Mouse (Mus musculus): ENCODE measurements around the gene Sp6. TPM values are rescaled to one million over a fixed set of nuclear protein-coding genes. Genes with fewer than 3 reads are reported as not detected.

The Sp6 gene
- polyA plus RNA-seq, 1 experiment from 2014 or later: 0.42 TPM

GRCm38 (mm10) chr11:97021873-97022484 is 8.8 kb downstream of the Sp6 start:
- H3K9ac ChIP-seq (replicated peaks; ENCODE audit: low read depth, low read length): peak overlapping the region; percentile 25; the same call in 1 of the 2 replicates
- ATAC-seq (ENCODE audit: insufficient number of reproducible peaks, insufficient read depth, low FRiP score, low read depth): peak; percentile 30; the same call in 1 of the 2 replicates
- H3K4me2 ChIP-seq (replicated peaks; ENCODE audit: low read depth, low read length): peak overlapping the region; percentile 87
- peaks cover 25% of the 10 kb centered on the region for H3K4me1 ChIP-seq (ENCODE audit: control insufficient read depth, insufficient read depth, low read length)
- H3K4me3 ChIP-seq (ENCODE audit: low read depth, low read length): peak overlapping the region; percentile 46
- H3K27ac ChIP-seq (ENCODE audit: low read length): no peak overlapping the region
- H3K9me3 ChIP-seq (ENCODE audit: control insufficient read depth, low read depth, low read length): no peaks in the 10 kb centered on the region
- no peaks in the 10 kb centered on the region for H3K36me3 ChIP-seq (ENCODE audit: control insufficient read depth, insufficient read depth, low read length)
- H3K27me3 ChIP-seq (ENCODE audit: control insufficient read depth, insufficient read depth, low read length): peaks cover 45% of the 10 kb centered on the region
- under 1% methylated on average over 50 of the region's 50 CpGs for WGBS

DNA sequence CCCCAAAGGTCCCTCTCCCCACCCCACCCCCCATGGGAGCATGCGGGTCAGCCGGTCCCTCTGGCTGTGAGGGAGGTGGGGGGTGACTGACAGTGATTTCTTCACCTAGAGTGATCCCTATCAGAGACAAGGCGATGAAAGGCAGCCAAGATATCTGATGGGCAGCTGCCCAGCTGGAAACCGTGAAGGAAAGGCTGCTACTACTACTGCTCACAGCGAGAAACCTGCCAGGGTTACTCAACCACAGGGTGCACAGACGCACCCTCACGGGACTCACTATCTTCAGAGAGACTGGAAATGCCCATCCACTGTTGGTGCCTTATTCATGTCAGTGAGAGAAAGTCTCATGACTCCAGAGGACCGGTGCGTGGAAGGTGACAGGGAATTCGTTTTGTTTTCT is 11.8 kb downstream of the Sp6 start:
- peak overlapping the region; percentile 57 for H3K4me2 ChIP-seq (replicated peaks; ENCODE audit: low read depth, low read length)
- no peak for ATAC-seq (ENCODE audit: insufficient number of reproducible peaks, insufficient read depth, low FRiP score, low read depth)
- peaks cover 29% of the 10 kb centered on the region for H3K27me3 ChIP-seq (ENCODE audit: control insufficient read depth, insufficient read depth, low read length)
- H3K36me3 ChIP-seq (ENCODE audit: control insufficient read depth, insufficient read depth, low read length): no peaks in the 10 kb centered on the region
- peaks cover 22% of the 10 kb centered on the region for H3K4me1 ChIP-seq (ENCODE audit: control insufficient read depth, insufficient read depth, low read length)
- H3K9me3 ChIP-seq (ENCODE audit: control insufficient read depth, low read depth, low read length): no peaks in the 10 kb centered on the region
- H3K4me3 ChIP-seq (ENCODE audit: low read depth, low read length): no peak overlapping the region
- H3K9ac ChIP-seq (replicated peaks; ENCODE audit: low read depth, low read length): 0 out of 2 replicates have a peak overlapping the region, but pooled peaks have one; percentile 7
- WGBS: 42% methylated on average over 10 of the region's 10 CpGs
- H3K27ac ChIP-seq (ENCODE audit: low read length): no peak overlapping the region; the same call in 1 of the 2 replicates

DNA sequence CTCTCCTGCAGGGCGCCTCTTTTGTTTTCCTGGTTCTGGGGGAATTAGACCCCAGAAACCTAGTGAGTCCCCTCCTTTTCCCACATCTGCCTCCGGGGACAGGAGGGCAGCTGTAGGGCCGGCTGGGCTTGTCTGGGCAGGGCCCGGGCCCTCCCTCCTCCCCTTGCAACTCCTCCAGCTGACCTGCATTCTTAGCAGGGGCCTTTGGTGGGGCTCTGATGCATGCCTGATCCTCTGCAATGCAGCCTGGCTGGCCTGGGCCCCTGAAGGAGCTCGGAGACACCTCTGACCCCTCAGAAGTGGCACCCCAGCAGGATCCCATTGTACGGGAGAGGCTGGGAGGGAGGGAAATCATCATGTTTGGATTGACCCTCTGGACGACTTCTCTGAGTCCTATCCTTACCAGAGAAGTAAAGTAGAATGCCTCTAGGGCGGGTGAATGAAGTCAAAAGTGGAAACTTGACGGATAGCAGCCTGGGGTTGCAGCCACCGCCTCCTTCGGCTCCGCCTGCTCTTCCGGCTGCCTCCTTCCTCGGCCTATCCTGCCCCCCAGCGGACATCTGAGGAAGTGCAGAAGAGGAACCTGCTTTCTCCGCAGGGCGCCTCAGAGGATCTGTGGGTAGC is 12.6 kb downstream of the Sp6 start:
- H3K4me1 ChIP-seq (ENCODE audit: control insufficient read depth, insufficient read depth, low read length): peaks cover 28% of the 10 kb centered on the region
- 0 out of 2 replicates have a peak, but pooled peaks have one; percentile 10 for ATAC-seq (ENCODE audit: insufficient number of reproducible peaks, insufficient read depth, low FRiP score, low read depth)
- 3% methylated on average over 17 of the region's 17 CpGs for WGBS

DNA sequence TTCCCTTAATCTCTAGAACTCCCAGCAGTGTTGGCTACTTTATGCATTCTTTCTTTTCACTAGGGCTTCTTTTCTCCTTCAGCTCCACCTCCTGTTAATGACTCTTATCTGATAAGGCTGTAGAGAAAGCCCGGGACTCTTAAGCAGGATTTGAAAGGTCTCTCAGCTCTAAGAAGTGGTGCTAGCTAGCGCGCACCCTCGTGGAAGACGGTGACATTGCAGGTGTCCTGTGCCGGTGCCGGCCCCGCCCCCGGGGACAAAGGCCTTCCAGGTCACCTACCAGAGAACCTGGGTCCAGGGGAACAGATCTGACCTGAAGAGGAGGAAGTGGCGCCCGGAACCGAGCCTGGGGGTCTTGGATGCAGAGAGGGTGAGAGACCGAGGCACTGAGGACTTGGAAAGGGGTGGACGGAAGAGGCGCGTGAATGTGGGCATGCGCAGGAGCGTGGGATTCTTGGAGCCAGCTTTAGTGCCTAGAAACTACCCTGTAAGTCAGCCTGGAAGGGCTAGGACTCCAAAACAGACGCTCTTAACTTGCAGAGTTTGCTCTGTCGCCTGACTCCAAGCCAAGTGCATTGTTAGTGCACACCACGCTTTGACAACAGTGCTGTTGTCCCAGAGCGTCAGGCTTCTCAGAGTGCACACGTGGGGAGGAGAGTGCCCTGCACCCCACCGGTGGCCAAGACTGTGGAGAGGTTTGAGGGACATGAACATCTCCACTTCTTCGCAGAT is 16.7 kb downstream of the Sp6 start, which contains the start of gene Scrn2:
Scrn2 (plus strand) TSS at position 253 of the 732 bp plus-strand sequence.
- no peaks in the 10 kb centered on the region for H3K27me3 ChIP-seq (ENCODE audit: control insufficient read depth, insufficient read depth, low read length)
- 1% methylated on average over 25 of the region's 25 CpGs for WGBS

More for the DNA sequence above, 12.6 kb downstream of the Sp6 start:
- no peaks in the 10 kb centered on the region for H3K9me3 ChIP-seq (ENCODE audit: control insufficient read depth, low read depth, low read length)
- peak overlapping the region; percentile 26 for H3K4me3 ChIP-seq (ENCODE audit: low read depth, low read length)
- H3K9ac ChIP-seq (replicated peaks; ENCODE audit: low read depth, low read length): peak overlapping the region; percentile 22
- H3K4me2 ChIP-seq (replicated peaks; ENCODE audit: low read depth, low read length): peak overlapping the region; percentile 57
- peaks cover 21% of the 10 kb centered on the region for H3K27me3 ChIP-seq (ENCODE audit: control insufficient read depth, insufficient read depth, low read length)
- H3K36me3 ChIP-seq (ENCODE audit: control insufficient read depth, insufficient read depth, low read length): no peaks in the 10 kb centered on the region
- H3K27ac ChIP-seq (ENCODE audit: low read length): peak overlapping the region; percentile 91

DNA sequence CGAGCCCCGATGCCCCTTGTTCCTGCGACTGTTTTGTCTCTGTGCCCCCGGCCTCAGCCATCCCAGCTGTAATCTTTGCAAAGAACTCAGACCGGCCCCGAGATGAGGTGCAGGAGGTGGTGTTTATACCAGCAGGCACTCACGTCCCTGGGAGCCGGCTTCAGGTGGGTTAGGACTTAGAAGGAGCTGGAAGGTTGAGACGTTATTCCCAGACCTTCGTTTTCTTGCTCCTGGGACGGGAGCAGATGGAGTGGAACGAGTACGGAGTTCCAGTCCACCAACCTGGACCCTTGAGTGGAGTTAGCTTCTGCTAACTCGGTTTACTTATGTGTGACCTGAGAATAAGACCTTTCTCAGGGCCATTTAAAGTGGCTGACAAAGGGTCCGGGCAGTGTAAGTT is 17.2 kb downstream of the Sp6 start:
- Histone ChIP-seq H3K4me3 (ENCODE audit: low read depth, low read length) (peak overlapping the region; percentile 59), H3K4me2 (replicated peaks; ENCODE audit: low read depth, low read length) (peak overlapping the region; percentile 87)
- WGBS: 14% methylated on average over 15 of the region's 15 CpGs

More for the DNA sequence above, 16.7 kb downstream of the Sp6 start, which contains the start of gene Scrn2:
- Histone ChIP-seq H3K9ac (replicated peaks; ENCODE audit: low read depth, low read length) (peak within 1 kb of the TSS; percentile 67), H3K4me1 (ENCODE audit: control insufficient read depth, insufficient read depth, low read length) (peaks cover 16% of the 10 kb centered on the region), H3K27ac (ENCODE audit: low read length) (peak within 1 kb of the TSS; percentile 76; the same call in 1 of the 2 replicates), H3K9me3 (ENCODE audit: control insufficient read depth, low read depth, low read length) (no peaks in the 10 kb centered on the region), H3K4me2 (replicated peaks; ENCODE audit: low read depth, low read length) (peak within 1 kb of the TSS; percentile 87), H3K4me3 (ENCODE audit: low read depth, low read length) (peak within 1 kb of the TSS; percentile 59), H3K36me3 (ENCODE audit: control insufficient read depth, insufficient read depth, low read length) (no peaks in the 10 kb centered on the region; the same call in 1 of the 2 replicates)
- ATAC-seq (ENCODE audit: insufficient number of reproducible peaks, insufficient read depth, low FRiP score, low read depth): peak; percentile 72

DNA sequence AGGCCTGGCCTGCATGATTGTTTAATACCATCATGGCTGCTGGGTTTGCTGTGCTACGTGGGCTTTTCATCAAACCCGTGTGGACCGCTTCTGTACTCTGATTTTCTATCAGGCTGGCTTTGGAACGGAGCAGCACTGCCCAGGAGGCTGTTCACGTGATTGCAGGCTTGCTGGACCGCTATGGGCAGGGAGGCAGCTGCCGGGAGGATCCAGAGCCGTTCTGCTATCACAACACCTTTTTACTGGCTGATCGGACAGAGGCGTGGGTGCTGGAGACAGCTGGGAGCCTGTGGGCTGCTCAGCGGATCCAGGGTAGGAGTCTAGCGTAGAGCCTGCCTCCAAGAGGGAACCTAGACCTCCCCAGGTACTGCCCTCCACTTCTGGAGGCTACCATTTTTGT is 18.8 kb downstream of the Sp6 start:
- Histone ChIP-seq H3K9me3 (ENCODE audit: control insufficient read depth, low read depth, low read length) (no peaks in the 10 kb centered on the region), H3K4me1 (ENCODE audit: control insufficient read depth, insufficient read depth, low read length) (peaks cover 8% of the 10 kb centered on the region), H3K27ac (ENCODE audit: low read length) (no peak overlapping the region), H3K4me2 (replicated peaks; ENCODE audit: low read depth, low read length) (no peak overlapping the region), H3K9ac (replicated peaks; ENCODE audit: low read depth, low read length) (no peak overlapping the region), H3K4me3 (ENCODE audit: low read depth, low read length) (no peak overlapping the region), H3K27me3 (ENCODE audit: control insufficient read depth, insufficient read depth, low read length) (no peaks in the 10 kb centered on the region), H3K36me3 (ENCODE audit: control insufficient read depth, insufficient read depth, low read length) (no peaks in the 10 kb centered on the region; the same call in 1 of the 2 replicates)
- 83% methylated on average over 12 of the region's 12 CpGs for WGBS
- ATAC-seq (ENCODE audit: insufficient number of reproducible peaks, insufficient read depth, low FRiP score, low read depth): no peak

More for the DNA sequence above, 17.2 kb downstream of the Sp6 start:
- peaks cover 13% of the 10 kb centered on the region for H3K4me1 ChIP-seq (ENCODE audit: control insufficient read depth, insufficient read depth, low read length)
- H3K9ac ChIP-seq (replicated peaks; ENCODE audit: low read depth, low read length): peak overlapping the region; percentile 67
- ATAC-seq (ENCODE audit: insufficient number of reproducible peaks, insufficient read depth, low FRiP score, low read depth): no peak
- no peaks in the 10 kb centered on the region; the same call in 1 of the 2 replicates for H3K36me3 ChIP-seq (ENCODE audit: control insufficient read depth, insufficient read depth, low read length)
- H3K27me3 ChIP-seq (ENCODE audit: control insufficient read depth, insufficient read depth, low read length): no peaks in the 10 kb centered on the region
- H3K9me3 ChIP-seq (ENCODE audit: control insufficient read depth, low read depth, low read length): no peaks in the 10 kb centered on the region
- peak overlapping the region; percentile 76; the same call in 1 of the 2 replicates for H3K27ac ChIP-seq (ENCODE audit: low read length)

- Histone ChIP-seq H3K9me3 (ENCODE audit: control insufficient read depth, low read depth, low read length) (no peaks in the 10 kb centered on the region), H3K4me1 (ENCODE audit: control insufficient read depth, insufficient read depth, low read length) (peaks cover 8% of the 10 kb centered on the region), H3K9ac (replicated peaks; ENCODE audit: low read depth, low read length) (no peak overlapping the region), H3K27ac (ENCODE audit: low read length) (no peak overlapping the region), H3K36me3 (ENCODE audit: control insufficient read depth, insufficient read depth, low read length) (no peaks in the 10 kb centered on the region; the same call in 1 of the 2 replicates), H3K4me2 (replicated peaks; ENCODE audit: low read depth, low read length) (no peak overlapping the region), H3K27me3 (ENCODE audit: control insufficient read depth, insufficient read depth, low read length) (no peaks in the 10 kb centered on the region), H3K4me3 (ENCODE audit: low read depth, low read length) (no peak overlapping the region)
- WGBS: 85% methylated on average over 4 of the region's 4 CpGs
- no peak for ATAC-seq (ENCODE audit: insufficient number of reproducible peaks, insufficient read depth, low FRiP score, low read depth)
Measured at GRCm38 (mm10) chr11:97032499-97032898, 19.3 kb downstream of the Sp6 start.

GRCm38 (mm10) chr11:97033781-97034180 is 20.6 kb downstream of the Sp6 start:
- Histone ChIP-seq H3K4me1 (ENCODE audit: control insufficient read depth, insufficient read depth, low read length) (peaks cover 8% of the 10 kb centered on the region), H3K4me3 (ENCODE audit: low read depth, low read length) (no peak overlapping the region), H3K36me3 (ENCODE audit: control insufficient read depth, insufficient read depth, low read length) (no peaks in the 10 kb centered on the region; the same call in 1 of the 2 replicates), H3K4me2 (replicated peaks; ENCODE audit: low read depth, low read length) (no peak overlapping the region), H3K9me3 (ENCODE audit: control insufficient read depth, low read depth, low read length) (no peaks in the 10 kb centered on the region), H3K27ac (ENCODE audit: low read length) (no peak overlapping the region), H3K9ac (replicated peaks; ENCODE audit: low read depth, low read length) (no peak overlapping the region), H3K27me3 (ENCODE audit: control insufficient read depth, insufficient read depth, low read length) (no peaks in the 10 kb centered on the region)
- no peak for ATAC-seq (ENCODE audit: insufficient number of reproducible peaks, insufficient read depth, low FRiP score, low read depth)
- WGBS: 90% methylated on average over 4 of the region's 4 CpGs

Measured in stomach, embryonic 14.5 days (tissue).